Mouse (Mus musculus) liver, embryonic 14.5 days (tissue): Measurements from ENCODE around the gene Ppp1ca. TPM values are rescaled to one million over a fixed set of nuclear protein-coding genes. Genes with fewer than 3 reads are reported as not detected.

ENCODE experiments used
- ATAC-seq: fragments of 200-750 bp; cut with Nextera tagmentation; 2 replicates; pipeline ENCODE4 v1.8.0; 2017; ENCODE audit warnings: moderate number of reproducible peaks, mild to moderate bottlenecking, moderate library complexity; ENCODE audit not compliant: insufficient read depth
- DNase-seq, 3 experiments: peaks; one replicate each; pipeline ENCODE4 v3.0.0-alpha.2; 2012 to 2013; ENCODE audit warnings: low read depth in 3 of 3, low spot score in 3 of 3
- H3K27ac ChIP-seq: fragments of 300-500 bp; sonication (generic); 2 replicates; pipeline ENCODE4 v1.5.1; 2014; ENCODE audit warnings: moderate library complexity, mild to moderate bottlenecking, control low read depth, inconsistent platforms
- H3K27me3 ChIP-seq: fragments of 300-500 bp; sonication (generic); 2 replicates; pipeline ENCODE4 v1.6.1; 2014; ENCODE audit warnings: mild to moderate bottlenecking, low read length, moderate library complexity; ENCODE audit not compliant: control insufficient read depth, insufficient read depth
- H3K36me3 ChIP-seq: fragments of 300-500 bp; sonication (generic); replicated peaks from 2 replicates; pipeline ENCODE4 v1.6.1; 2014; ENCODE audit warnings: low read depth; ENCODE audit not compliant: control insufficient read depth, insufficient read depth
- H3K4me1 ChIP-seq, 2 experiments: fragments of 200-500 bp in 1 of 2; fragments of 300-500 bp in 1 of 2; sonication (generic) in 1 of 2; replicated peaks; 2 replicates each; pipeline ENCODE4 v1.6.1; 2012 to 2014; ENCODE audit warnings: antibody characterized with exemption in 1 of 2, inconsistent platforms in 1 of 2, low read length in 1 of 2; ENCODE audit not compliant: control insufficient read depth in 2 of 2, insufficient read depth in 2 of 2
- H3K4me2 ChIP-seq: fragments of 300-500 bp; sonication (generic); 2 replicates; pipeline ENCODE4 v1.6.1; 2014; ENCODE audit warnings: low read depth, mild to moderate bottlenecking, control low read depth, moderate library complexity
- H3K4me3 ChIP-seq, 2 experiments: fragments of 200-500 bp in 1 of 2; fragments of 300-500 bp in 1 of 2; sonication (generic) in 1 of 2; 2 replicates each; pipeline ENCODE4 v1.5.1; 2012 to 2014; ENCODE audit warnings: low read depth in 2 of 2, low read length in 2 of 2, mild to moderate bottlenecking in 2 of 2, control low read depth in 1 of 2, inconsistent platforms in 1 of 2, moderate library complexity in 1 of 2; ENCODE audit not compliant: insufficient read depth in 1 of 2
- H3K9ac ChIP-seq: fragments of 300-500 bp; sonication (generic); replicated peaks from 2 replicates; pipeline ENCODE4 v1.6.1; 2014; ENCODE audit warnings: mild to moderate bottlenecking, control low read depth, moderate library complexity
- H3K9me3 ChIP-seq: fragments of 300-500 bp; sonication (generic); 2 replicates; pipeline ENCODE4 v1.6.1; 2016; ENCODE audit warnings: low read length, mixed read lengths; ENCODE audit not compliant: control insufficient read depth
- CTCF ChIP-seq: IDR thresholded peaks from 2 replicates; pipeline ENCODE4 v1.5.1; 2016; ENCODE audit warnings: antibody characterized with exemption, low read depth, control low read depth
- EP300 ChIP-seq: IDR thresholded peaks from 2 replicates; pipeline ENCODE4 v1.6.1; 2016; ENCODE audit warnings: antibody characterized with exemption, low read depth
- WGBS: fragments of 180-500 bp; shearing (Covaris S2); extraction: QIAGEN DNeasy Blood & Tissue Kit; methylation state at CpG from one replicate; pipeline ENCODE4 v1.1.7; 2014; ENCODE audit not compliant: insufficient replicate concordance; 5-methylcytosine and 5-hydroxymethylcytosine counted together
- microRNA-seq: library from miRNA; unstranded; fragments of <30 nt; microRNA quantifications from one replicate; pipeline ENCODE4, GENCODE M21; 2016
- polyA plus RNA-seq, 2 experiments: library from polyadenylated mRNA; depleted of rRNA in 1 of 2; stranded (reverse) in 1 of 2; unstranded in 1 of 2; fragments of >200 nt; fragmentation: Nextera tagmentation in 1 of 2; extraction: Ambion mirVana in 1 of 2; gene quantifications; 2 replicates each; pipeline versions ENCODE4 v1.2.1 to v1.2.3; 2012 to 2014

Gene Ppp1ca
- polyA plus RNA-seq, 2 experiments = 214 to 432 TPM

- peak overlapping the region in 1 of 2 experiments; percentile 68; a peak in 1 of 4 replicates for H3K4me3 ChIP-seq
- H3K4me1 ChIP-seq = peaks cover 5 to 13% of the 10 kb centered on the region in 2 experiments; a peak in 3 of 4 replicates
- peak overlapping the region; percentile 63; the same call in 1 of the 2 replicates for H3K9ac ChIP-seq
- no peaks in the 10 kb centered on the region for H3K9me3 ChIP-seq
- no peaks in the 10 kb centered on the region; the same call in 1 of the 2 replicates for H3K27me3 ChIP-seq
- no peaks in the 10 kb centered on the region for H3K36me3 ChIP-seq
- H3K27ac ChIP-seq = no peak overlapping the region
- H3K4me2 ChIP-seq = peak overlapping the region; percentile 82
- WGBS = 66% methylated on average over 7 of the region's 7 CpGs
- no peak for DNase-seq
- ATAC-seq = no peak
- TF ChIP-seq EP300 = no peak
- no peak for TF ChIP-seq CTCF
These were observed 40.8 kb downstream of the Ppp1ca start for GRCm38 (mm10) chr19:4232651-4233050.

GRCm38 (mm10) chr19:4234548-4234947 is 42.7 kb downstream of the Ppp1ca start:
- Histone ChIP-seq H3K4me3 (no peak overlapping the region), H3K36me3 (no peaks in the 10 kb centered on the region), H3K27ac (no peak overlapping the region), H3K9me3 (no peaks in the 10 kb centered on the region), H3K9ac (no peak overlapping the region), H3K27me3 (no peaks in the 10 kb centered on the region), H3K4me1 (peaks cover 5 to 13% of the 10 kb centered on the region in 2 experiments; a peak in 3 of 4 replicates), H3K4me2 (no peak overlapping the region)
- TF ChIP-seq EP300 (no peak), CTCF (no peak)
- ATAC-seq (no peak), DNase-seq (no peak)
- 66% methylated on average over 4 of the region's 4 CpGs for WGBS

GRCm38 (mm10) chr19:4240247-4240668 is 48.4 kb downstream of the Ppp1ca start:
- WGBS = 53% methylated on average over 8 of the region's 8 CpGs

DNA sequence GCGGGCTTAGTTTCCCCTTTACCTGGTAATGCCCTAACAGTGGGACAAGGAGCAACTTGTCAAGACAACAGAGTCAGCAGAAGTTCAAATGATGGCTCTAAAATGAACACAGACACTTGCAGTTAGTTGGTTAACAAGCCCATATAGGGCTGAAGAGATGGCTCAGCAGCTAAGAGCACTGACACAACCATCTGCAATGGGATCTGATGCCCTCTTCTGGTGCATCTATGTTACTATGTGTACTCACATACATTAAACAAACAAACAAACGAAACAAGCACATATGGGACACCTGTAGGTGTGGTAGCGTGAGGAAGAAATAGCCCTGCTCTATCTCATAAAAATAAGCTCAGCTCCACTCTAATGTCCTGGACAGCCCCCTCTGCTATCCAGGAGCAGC is 50.6 kb downstream of the Ppp1ca start:
- WGBS = 37% methylated on average over 3 of the region's 3 CpGs
- ATAC-seq = no peak

More at GRCm38 (mm10) chr19:4240247-4240668, 48.4 kb downstream of the Ppp1ca start:
- Histone ChIP-seq H3K27me3 (no peaks in the 10 kb centered on the region; the same call in 1 of the 2 replicates), H3K9ac (no peak overlapping the region), H3K27ac (no peak overlapping the region), H3K36me3 (no peaks in the 10 kb centered on the region), H3K4me1 (no peaks in the 10 kb centered on the region), H3K4me3 (no peak overlapping the region), H3K9me3 (no peaks in the 10 kb centered on the region), H3K4me2 (no peak overlapping the region)
- TF ChIP-seq EP300 = no peak
- TF ChIP-seq CTCF = no peak
- ATAC-seq (no peak), DNase-seq (no peak)

DNA sequence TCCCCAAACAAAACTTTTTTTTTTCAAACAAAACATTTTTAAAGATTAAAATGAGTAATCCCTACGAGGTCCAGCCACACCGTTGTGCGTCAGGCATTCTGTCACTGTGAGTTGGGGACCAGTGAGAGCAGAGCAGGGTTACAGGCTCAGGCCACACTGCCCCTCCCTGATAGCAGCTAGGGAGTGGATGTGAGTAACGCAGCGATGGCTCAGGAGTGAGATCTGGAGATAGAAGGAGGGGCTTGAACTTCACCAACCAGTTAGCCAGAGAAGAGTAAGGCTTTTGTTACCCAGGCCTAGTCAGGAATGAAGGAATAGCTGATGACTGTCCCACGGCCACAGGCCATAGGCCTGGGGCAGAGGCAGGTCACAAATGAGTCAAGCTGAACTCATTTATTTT is 52.9 kb downstream of the Ppp1ca start:
- TF ChIP-seq EP300 = no peak
- no peak for TF ChIP-seq CTCF
- 63% methylated on average over 6 of the region's 6 CpGs for WGBS
- no peak for DNase-seq

More for the DNA sequence above, 50.6 kb downstream of the Ppp1ca start:
- Histone ChIP-seq H3K36me3 (no peaks in the 10 kb centered on the region), H3K9me3 (no peaks in the 10 kb centered on the region), H3K9ac (no peak overlapping the region), H3K4me1 (no peaks in the 10 kb centered on the region), H3K27me3 (no peaks in the 10 kb centered on the region; the same call in 1 of the 2 replicates), H3K4me3 (no peak overlapping the region), H3K27ac (no peak overlapping the region), H3K4me2 (no peak overlapping the region)
- no peak for DNase-seq
- peak; percentile 44 for TF ChIP-seq CTCF
- no peak for TF ChIP-seq EP300

More for the DNA sequence above, 52.9 kb downstream of the Ppp1ca start:
- H3K4me3 ChIP-seq = no peak overlapping the region
- no peaks in the 10 kb centered on the region for H3K36me3 ChIP-seq
- no peak overlapping the region for H3K27ac ChIP-seq
- no peak overlapping the region for H3K4me2 ChIP-seq
- H3K9me3 ChIP-seq = no peaks in the 10 kb centered on the region
- ATAC-seq = no peak
- H3K9ac ChIP-seq = no peak overlapping the region
- no peaks in the 10 kb centered on the region for H3K4me1 ChIP-seq
- H3K27me3 ChIP-seq = no peaks in the 10 kb centered on the region; the same call in 1 of the 2 replicates

Small RNA genes lying within 50 kb of the gene (microRNA-seq; reads per million reads assigned to microRNA genes)
- not detected for gene Gm26115

Other genes starting within 250 kb of the Ppp1ca start
Only the 30 nearest of the 31 such genes appear.
- 0.02 and 0.04 TPM in 2 replicates for gene Aldh3b3, start 233.4 kb upstream of the Ppp1ca start, polyA plus RNA-seq (2012; rRNA removed)
- not detected in 2 replicates for gene Aldh3b3, start 233.4 kb upstream of the Ppp1ca start, polyA plus RNA-seq (2014; fragmentation: Nextera tagmentation; extraction: Ambion mirVana)
- gene Aldh3b2, start 219.7 kb upstream of the Ppp1ca start, polyA plus RNA-seq (2012; rRNA removed) = 0.32 and 0.33 TPM in 2 replicates
- 0.48 and 0.56 TPM in 2 replicates for gene Aldh3b2, start 219.7 kb upstream of the Ppp1ca start, polyA plus RNA-seq (2014; fragmentation: Nextera tagmentation; extraction: Ambion mirVana)
- 10.8 and 11.1 TPM in 2 replicates for gene Acy3, start 205.5 kb upstream of the Ppp1ca start, polyA plus RNA-seq (2012; rRNA removed)
- 9.1 and 9.5 TPM in 2 replicates for gene Acy3, start 205.5 kb upstream of the Ppp1ca start, polyA plus RNA-seq (2014; fragmentation: Nextera tagmentation; extraction: Ambion mirVana)
- gene Tbx10, start 199.3 kb upstream of the Ppp1ca start, polyA plus RNA-seq (2012; rRNA removed) = 0.37 and 0.50 TPM in 2 replicates
- gene Tbx10, start 199.3 kb upstream of the Ppp1ca start, polyA plus RNA-seq (2014; fragmentation: Nextera tagmentation; extraction: Ambion mirVana) = 0.28 and 0.30 TPM in 2 replicates
- gene Nudt8, start 191.5 kb upstream of the Ppp1ca start, polyA plus RNA-seq (2012; rRNA removed) = 2.1 and 2.9 TPM in 2 replicates
- 14.2 and 15.2 TPM in 2 replicates for gene Nudt8, start 191.5 kb upstream of the Ppp1ca start, polyA plus RNA-seq (2014; fragmentation: Nextera tagmentation; extraction: Ambion mirVana)
- gene Gm49405, start 191.4 kb upstream of the Ppp1ca start, polyA plus RNA-seq (2012; rRNA removed) = 0.65 and 0.73 TPM in 2 replicates
- 0.25 and 0.33 TPM in 2 replicates for gene Gm49405, start 191.4 kb upstream of the Ppp1ca start, polyA plus RNA-seq (2014; fragmentation: Nextera tagmentation; extraction: Ambion mirVana)
- 1.8 and 2.2 TPM in 2 replicates for gene Doc2g, start 188.8 kb upstream of the Ppp1ca start, polyA plus RNA-seq (2012; rRNA removed)
- gene Doc2g, start 188.8 kb upstream of the Ppp1ca start, polyA plus RNA-seq (2014; fragmentation: Nextera tagmentation; extraction: Ambion mirVana) = 0.25 and 0.45 TPM in 2 replicates
- 67.5 and 84.8 TPM in 2 replicates for gene Ndufv1, start 179.3 kb upstream of the Ppp1ca start, polyA plus RNA-seq (2012; rRNA removed)
- gene Ndufv1, start 179.3 kb upstream of the Ppp1ca start, polyA plus RNA-seq (2014; fragmentation: Nextera tagmentation; extraction: Ambion mirVana) = 159 and 168 TPM in 2 replicates
- gene Gstp1, start 154.1 kb upstream of the Ppp1ca start, polyA plus RNA-seq (2012; rRNA removed) = 230 and 274 TPM in 2 replicates
- 511 and 557 TPM in 2 replicates for gene Gstp1, start 154.1 kb upstream of the Ppp1ca start, polyA plus RNA-seq (2014; fragmentation: Nextera tagmentation; extraction: Ambion mirVana)
- 6.6 and 7.9 TPM in 2 replicates for gene Gstp2, start 146.0 kb upstream of the Ppp1ca start, polyA plus RNA-seq (2012; rRNA removed)
- gene Gstp2, start 146.0 kb upstream of the Ppp1ca start, polyA plus RNA-seq (2014; fragmentation: Nextera tagmentation; extraction: Ambion mirVana) = 6.9 and 7.3 TPM in 2 replicates
- 78.5 and 87.0 TPM in 2 replicates for gene Gstp3, start 132.5 kb upstream of the Ppp1ca start, polyA plus RNA-seq (2012; rRNA removed)
- 65.7 and 69.6 TPM in 2 replicates for gene Gstp3, start 132.5 kb upstream of the Ppp1ca start, polyA plus RNA-seq (2014; fragmentation: Nextera tagmentation; extraction: Ambion mirVana)
- gene Cabp2, start 110.5 kb upstream of the Ppp1ca start, polyA plus RNA-seq (2012; rRNA removed) = 0.16 and 0.17 TPM in 2 replicates
- gene Cabp2, start 110.5 kb upstream of the Ppp1ca start, polyA plus RNA-seq (2014; fragmentation: Nextera tagmentation; extraction: Ambion mirVana) = 0.20 and 0.44 TPM in 2 replicates
- 52.5 and 64.8 TPM in 2 replicates for gene Cdk2ap2, start 94.9 kb upstream of the Ppp1ca start, polyA plus RNA-seq (2012; rRNA removed)
- gene Cdk2ap2, start 94.9 kb upstream of the Ppp1ca start, polyA plus RNA-seq (2014; fragmentation: Nextera tagmentation; extraction: Ambion mirVana) = 99.9 and 101 TPM in 2 replicates
- 6.1 and 7.1 TPM in 2 replicates for gene Pitpnm1, start 92.1 kb upstream of the Ppp1ca start, polyA plus RNA-seq (2012; rRNA removed)
- gene Pitpnm1, start 92.1 kb upstream of the Ppp1ca start, polyA plus RNA-seq (2014; fragmentation: Nextera tagmentation; extraction: Ambion mirVana) = 3.4 TPM in 2 replicates
- 28.8 and 33.2 TPM in 2 replicates for gene Aip, start 66.2 kb upstream of the Ppp1ca start, polyA plus RNA-seq (2012; rRNA removed)
- 29.4 TPM in 2 replicates for gene Aip, start 66.2 kb upstream of the Ppp1ca start, polyA plus RNA-seq (2014; fragmentation: Nextera tagmentation; extraction: Ambion mirVana)
- not detected in 2 replicates for gene Gpr152, start 52.3 kb upstream of the Ppp1ca start, polyA plus RNA-seq (2012; rRNA removed)
- gene Gpr152, start 52.3 kb upstream of the Ppp1ca start, polyA plus RNA-seq (2014; fragmentation: Nextera tagmentation; extraction: Ambion mirVana) = not detected in 2 replicates
- 0.03 and 0.15 TPM in 2 replicates for gene Cabp4, start 48.0 kb upstream of the Ppp1ca start, polyA plus RNA-seq (2012; rRNA removed)
- not detected in 2 replicates for gene Cabp4, start 48.0 kb upstream of the Ppp1ca start, polyA plus RNA-seq (2014; fragmentation: Nextera tagmentation; extraction: Ambion mirVana)
- gene Coro1b, start 43.4 kb upstream of the Ppp1ca start, polyA plus RNA-seq (2012; rRNA removed) = 57.5 and 59.2 TPM in 2 replicates
- gene Coro1b, start 43.4 kb upstream of the Ppp1ca start, polyA plus RNA-seq (2014; fragmentation: Nextera tagmentation; extraction: Ambion mirVana) = 57.5 and 62.2 TPM in 2 replicates
- 12.5 and 16.3 TPM in 2 replicates for gene Ptprcap, start 38.5 kb upstream of the Ppp1ca start, polyA plus RNA-seq (2012; rRNA removed)
- gene Ptprcap, start 38.5 kb upstream of the Ppp1ca start, polyA plus RNA-seq (2014; fragmentation: Nextera tagmentation; extraction: Ambion mirVana) = 14.4 and 17.0 TPM in 2 replicates
- 17.2 and 19.2 TPM in 2 replicates for gene Rps6kb2, start 28.7 kb upstream of the Ppp1ca start, polyA plus RNA-seq (2012; rRNA removed)
- 19.5 and 19.9 TPM in 2 replicates for gene Rps6kb2, start 28.7 kb upstream of the Ppp1ca start, polyA plus RNA-seq (2014; fragmentation: Nextera tagmentation; extraction: Ambion mirVana)
- 0.32 and 0.44 TPM in 2 replicates for gene Carns1, start 16.6 kb upstream of the Ppp1ca start, polyA plus RNA-seq (2012; rRNA removed)
- 0.18 and 0.71 TPM in 2 replicates for gene Carns1, start 16.6 kb upstream of the Ppp1ca start, polyA plus RNA-seq (2014; fragmentation: Nextera tagmentation; extraction: Ambion mirVana)
- 2.6 TPM in 2 replicates for gene Tbc1d10c, start 781 bp upstream of the Ppp1ca start, polyA plus RNA-seq (2012; rRNA removed)
- gene Tbc1d10c, start 781 bp upstream of the Ppp1ca start, polyA plus RNA-seq (2014; fragmentation: Nextera tagmentation; extraction: Ambion mirVana) = 2.5 and 4.0 TPM in 2 replicates
- gene Rad9a, start 9.6 kb downstream of the Ppp1ca start, polyA plus RNA-seq (2012; rRNA removed) = 20.8 and 21.4 TPM in 2 replicates
- 14.3 and 16.8 TPM in 2 replicates for gene Rad9a, start 9.6 kb downstream of the Ppp1ca start, polyA plus RNA-seq (2014; fragmentation: Nextera tagmentation; extraction: Ambion mirVana)
- 1.1 TPM in 2 replicates for gene Clcf1, start 22.2 kb downstream of the Ppp1ca start, polyA plus RNA-seq (2012; rRNA removed)
- 0.42 and 0.43 TPM in 2 replicates for gene Clcf1, start 22.2 kb downstream of the Ppp1ca start, polyA plus RNA-seq (2014; fragmentation: Nextera tagmentation; extraction: Ambion mirVana)
- not detected in 2 replicates for gene AC109138.7, start 22.3 kb downstream of the Ppp1ca start, polyA plus RNA-seq (2012; rRNA removed)
- not detected in 2 replicates for gene AC109138.7, start 22.3 kb downstream of the Ppp1ca start, polyA plus RNA-seq (2014; fragmentation: Nextera tagmentation; extraction: Ambion mirVana)
- 15.2 and 15.9 TPM in 2 replicates for gene Pold4, start 39.8 kb downstream of the Ppp1ca start, polyA plus RNA-seq (2012; rRNA removed)
- 12.9 and 13.1 TPM in 2 replicates for gene Pold4, start 39.8 kb downstream of the Ppp1ca start, polyA plus RNA-seq (2014; fragmentation: Nextera tagmentation; extraction: Ambion mirVana)
- gene Ssh3, start 77.1 kb downstream of the Ppp1ca start, polyA plus RNA-seq (2012; rRNA removed) = 2.8 and 3.5 TPM in 2 replicates
- gene Ssh3, start 77.1 kb downstream of the Ppp1ca start, polyA plus RNA-seq (2014; fragmentation: Nextera tagmentation; extraction: Ambion mirVana) = 1.3 and 1.4 TPM in 2 replicates
- 0.93 and 1.3 TPM in 2 replicates for gene Ankrd13d, start 91.1 kb downstream of the Ppp1ca start, polyA plus RNA-seq (2012; rRNA removed)
- gene Ankrd13d, start 91.1 kb downstream of the Ppp1ca start, polyA plus RNA-seq (2014; fragmentation: Nextera tagmentation; extraction: Ambion mirVana) = 0.45 and 0.66 TPM in 2 replicates
- 23.9 and 26.0 TPM in 2 replicates for gene Grk2, start 114.2 kb downstream of the Ppp1ca start, polyA plus RNA-seq (2012; rRNA removed)
- gene Grk2, start 114.2 kb downstream of the Ppp1ca start, polyA plus RNA-seq (2014; fragmentation: Nextera tagmentation; extraction: Ambion mirVana) = 9.4 and 10.8 TPM in 2 replicates
- gene Kdm2a, start 206.2 kb downstream of the Ppp1ca start, polyA plus RNA-seq (2012; rRNA removed) = 18.9 and 19.0 TPM in 2 replicates
- gene Kdm2a, start 206.2 kb downstream of the Ppp1ca start, polyA plus RNA-seq (2014; fragmentation: Nextera tagmentation; extraction: Ambion mirVana) = 12.4 and 13.4 TPM in 2 replicates